Mouse (Mus musculus): Measurements from ENCODE around the gene Ndufb5.
"Not testable (repeated sequence)": the region's sequence is repeated elsewhere in the genome, so short reads cannot be mapped to it uniquely, and the experiment has no call there.

Gene Ndufb5

GRCm38 (mm10) chr3:32737172-32737655, 424 bp downstream of the Ndufb5 start, which contains the start of gene Mrpl47:
TSS of gene Mrpl47 (minus strand) at chr3:32737605.
- DNase-seq, result no peak

GRCm38 (mm10) chr3:32738549-32738948, 1.8 kb downstream of the Ndufb5 start:
- no peak for DNase-seq

GRCm38 (mm10) chr3:32742276-32742780, 5.5 kb downstream of the Ndufb5 start:
- no peak for DNase-seq

GRCm38 (mm10) chr3:32745001-32745400, 8.2 kb downstream of the Ndufb5 start:
- no peak for DNase-seq

- not testable (repeated sequence) for DNase-seq
These were observed 8.6 kb downstream of the Ndufb5 start for GRCm38 (mm10) chr3:32745426-32745825.

- no peak for DNase-seq
These were observed 11.6 kb downstream of the Ndufb5 start for GRCm38 (mm10) chr3:32748384-32748783.

- DNase-seq, result no peak
These were observed 13.2 kb downstream of the Ndufb5 start for GRCm38 (mm10) chr3:32749820-32750579.

GRCm38 (mm10) chr3:32754384-32754915, 17.7 kb downstream of the Ndufb5 start:
- DNase-seq, result no peak

GRCm38 (mm10) chr3:32759212-32759611, 22.4 kb downstream of the Ndufb5 start:
- no peak for DNase-seq

GRCm38 (mm10) chr3:32762962-32763361, 26.2 kb downstream of the Ndufb5 start:
- no peak for DNase-seq

- DNase-seq, result peak in 1 of 2 experiments; percentile 9
These were observed 27.1 kb downstream of the Ndufb5 start for GRCm38 (mm10) chr3:32763902-32764301.

GRCm38 (mm10) chr3:32770781-32771180, 34.0 kb downstream of the Ndufb5 start:
- DNase-seq, result no peak

Measured in kidney, postnatal 4 days (tissue).